Mouse (Mus musculus): ENCODE measurements at regions not wholly inside any gene's neighbourhood (a gene's known extent, or its start where the extent isn't known, plus 50 kb on each side); places are given as distances from the start of the nearest gene placed in this dataset.

DNA sequence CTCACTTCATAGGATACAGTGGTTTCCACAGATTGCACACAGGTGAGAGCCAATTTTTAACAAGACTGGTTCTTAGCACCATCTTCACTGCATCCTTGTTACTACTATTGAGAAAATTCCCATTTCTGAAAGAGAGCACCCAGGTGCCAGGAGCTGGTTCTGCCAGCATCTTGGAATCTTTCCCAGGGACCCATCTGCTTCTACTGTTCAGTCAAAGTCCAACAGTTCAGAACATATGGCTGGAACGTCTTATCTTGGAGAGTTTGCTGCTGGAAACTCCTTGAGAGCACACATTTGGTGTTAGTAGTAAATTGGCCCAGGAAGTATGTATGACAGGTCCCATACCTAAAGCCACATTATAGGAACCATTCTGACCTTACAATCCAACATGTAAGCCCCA lies 402.7 kb upstream of the 4933412E24Rik start:
- no peak for TF ChIP-seq POLR2A (IDR thresholded peaks at IDR 0.05; ENCODE audit: insufficient read length, low read depth)
- no peak for TF ChIP-seq TCF3 (IDR thresholded peaks at IDR 0.05; ENCODE audit: insufficient read length, low read depth)
- TF ChIP-seq USF1 (IDR thresholded peaks at IDR 0.05; ENCODE audit: low read depth) = no peak
- TF ChIP-seq POLR2AphosphoS2 (IDR thresholded peaks at IDR 0.05; ENCODE audit: insufficient read length, low read depth) = no peak
- no peak for TF ChIP-seq TCF12 (IDR thresholded peaks at IDR 0.05; ENCODE audit: insufficient read depth, poor library complexity, severe bottlenecking)
- TF ChIP-seq MYOD1 (IDR thresholded peaks at IDR 0.05; ENCODE audit: control insufficient read depth in 1 of 3, insufficient read length in 2 of 3, low read depth in 2 of 3) = no peak
- no peak for TF ChIP-seq SRF (IDR thresholded peaks at IDR 0.05; ENCODE audit: control insufficient read depth, insufficient read length, low read depth)
- no peak for TF ChIP-seq E2F4 (IDR thresholded peaks at IDR 0.05; ENCODE audit: insufficient read depth)

Data from myocyte (in vitro differentiated cells).